Mouse (Mus musculus) Muller cell, postnatal 12 days (primary cell): ENCODE measurements around the gene Rrp9.

Experiments used
- DNase-seq: peaks from one replicate; pipeline ENCODE4 v3.0.0-alpha.2; 2015; ENCODE audit errors: inconsistent ontology term

Rrp9 gene

GRCm38 (mm10) chr9:106519433-106519832 lies 43.7 kb downstream of the Rrp9 start:
- no peak for DNase-seq

- no peak for DNase-seq
These were observed 44.1 kb downstream of the Rrp9 start for GRCm38 (mm10) chr9:106519909-106520308.

GRCm38 (mm10) chr9:106531833-106532232 lies 56.1 kb downstream of the Rrp9 start:
- peak; percentile 19 for DNase-seq

GRCm38 (mm10) chr9:106534296-106534695 lies 58.5 kb downstream of the Rrp9 start:
- no peak for DNase-seq

GRCm38 (mm10) chr9:106534975-106535374 lies 59.2 kb downstream of the Rrp9 start:
- no peak for DNase-seq
